Mouse (Mus musculus) embryonic facial prominence, embryonic 11.5 days (tissue): ENCODE results near the gene Tnni3k. TPM values are rescaled to one million over a fixed set of nuclear protein-coding genes. Genes with fewer than 3 reads are reported as not detected.

Source experiments
- ATAC-seq: fragments of 200-750 bp; cut with Nextera tagmentation; replicated peaks from 2 replicates; pipeline ENCODE4 v1.8.0; 2017; ENCODE audit warnings: low read depth; ENCODE audit not compliant: insufficient number of reproducible peaks, low FRiP score, low TSS enrichment
- DNase-seq: peaks from one replicate; pipeline ENCODE4 v3.0.0-alpha.2; 2015; ENCODE audit warnings: low spot score
- H3K27ac ChIP-seq: fragments of 300-500 bp; sonication (generic); replicated peaks from 2 replicates; pipeline ENCODE4 v1.5.1; 2014; ENCODE audit warnings: mild to moderate bottlenecking, low read depth, low read length, control low read depth
- H3K27me3 ChIP-seq: fragments of 300-500 bp; sonication (generic); 2 replicates; pipeline ENCODE4 v1.6.1; 2014; ENCODE audit warnings: mild to moderate bottlenecking, low read length, moderate library complexity, mixed read lengths; ENCODE audit not compliant: control insufficient read depth, insufficient read depth
- H3K36me3 ChIP-seq: fragments of 300-500 bp; sonication (generic); replicated peaks from 2 replicates; pipeline ENCODE4 v1.6.1; 2014; ENCODE audit warnings: low read depth, mild to moderate bottlenecking, low read length, moderate library complexity, mixed read lengths; ENCODE audit not compliant: control insufficient read depth, insufficient read depth
- H3K4me1 ChIP-seq: fragments of 300-500 bp; sonication (generic); 2 replicates; pipeline ENCODE4 v1.6.1; 2014; ENCODE audit warnings: low read length, mixed read lengths; ENCODE audit not compliant: control insufficient read depth, insufficient read depth
- H3K4me2 ChIP-seq: fragments of 300-500 bp; sonication (generic); 2 replicates; pipeline ENCODE4 v1.6.1; 2014; ENCODE audit warnings: low read depth, mild to moderate bottlenecking, control low read depth, low read length, moderate library complexity
- H3K4me3 ChIP-seq: fragments of 300-500 bp; sonication (generic); 2 replicates; pipeline ENCODE4 v1.5.1; 2014; ENCODE audit warnings: low read depth, low read length, control low read depth
- H3K9ac ChIP-seq: fragments of 300-500 bp; sonication (generic); replicated peaks from 2 replicates; pipeline ENCODE4 v1.6.1; 2014; ENCODE audit warnings: mild to moderate bottlenecking, control low read depth, low read length
- H3K9me3 ChIP-seq: fragments of 300-500 bp; sonication (generic); replicated peaks from 2 replicates; pipeline ENCODE4 v1.6.1; 2016; ENCODE audit warnings: mild to moderate bottlenecking, low read length, inconsistent platforms, mixed read lengths; ENCODE audit not compliant: control insufficient read depth
- WGBS: fragments of 180-500 bp; shearing (Covaris S2); extraction: QIAGEN DNeasy Blood & Tissue Kit; methylation state at CpG from one replicate; pipeline ENCODE4 v1.1.7; 2014; 5-methylcytosine and 5-hydroxymethylcytosine counted together
- polyA plus RNA-seq: library from polyadenylated mRNA; unstranded; fragments of >200 nt; fragmentation: Nextera tagmentation; extraction: Ambion mirVana; gene quantifications from 2 replicates; pipeline ENCODE4 v1.2.1, GENCODE M21; 2014

Tnni3k gene
- polyA plus RNA-seq, 1 experiment from 2014 or later, result not detected

GRCm38 (mm10) chr3:154927757-154928156 lies 127.5 kb downstream of the Tnni3k start:
- peak; percentile 69 for ATAC-seq
- DNase-seq, result peak; percentile 28
- Histone ChIP-seq H3K36me3 (no peaks in the 10 kb centered on the region), H3K4me1 (no peaks in the 10 kb centered on the region), H3K4me3 (no peak overlapping the region), H3K4me2 (no peak overlapping the region), H3K27me3 (no peaks in the 10 kb centered on the region), H3K27ac (no peak overlapping the region), H3K9ac (no peak overlapping the region), H3K9me3 (no peaks in the 10 kb centered on the region)
- WGBS, result 40% methylated on average over 8 of the region's 8 CpGs

DNA sequence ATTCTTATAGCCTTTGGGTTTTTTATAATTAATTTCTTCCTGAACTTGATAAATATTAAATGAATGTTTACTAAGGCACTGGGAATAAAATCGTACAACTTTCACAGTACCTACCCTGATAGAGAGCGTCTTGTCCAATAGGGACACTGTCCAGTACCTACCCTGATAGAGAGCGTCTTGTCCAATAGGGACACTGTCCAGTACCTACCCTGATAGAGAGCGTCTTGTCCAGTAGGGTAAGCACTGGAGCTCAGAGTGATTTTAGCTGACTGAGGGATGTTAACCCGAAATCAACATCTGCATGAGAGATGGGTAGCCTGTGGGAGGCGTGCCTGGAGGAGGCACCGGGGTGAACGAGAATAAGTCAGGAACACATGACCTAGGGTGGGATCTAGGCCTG lies 130.3 kb downstream of the Tnni3k start:
- no peaks in the 10 kb centered on the region for H3K27me3 ChIP-seq
- no peaks in the 10 kb centered on the region for H3K9me3 ChIP-seq
- no peak overlapping the region for H3K4me3 ChIP-seq
- no peak for ATAC-seq
- H3K4me1 ChIP-seq, result no peaks in the 10 kb centered on the region
- DNase-seq, result no peak
- no peak overlapping the region for H3K4me2 ChIP-seq
- no peak overlapping the region for H3K9ac ChIP-seq
- no peaks in the 10 kb centered on the region for H3K36me3 ChIP-seq
- H3K27ac ChIP-seq, result no peak overlapping the region
- WGBS, result 88% methylated on average over 8 of the region's 8 CpGs

DNA sequence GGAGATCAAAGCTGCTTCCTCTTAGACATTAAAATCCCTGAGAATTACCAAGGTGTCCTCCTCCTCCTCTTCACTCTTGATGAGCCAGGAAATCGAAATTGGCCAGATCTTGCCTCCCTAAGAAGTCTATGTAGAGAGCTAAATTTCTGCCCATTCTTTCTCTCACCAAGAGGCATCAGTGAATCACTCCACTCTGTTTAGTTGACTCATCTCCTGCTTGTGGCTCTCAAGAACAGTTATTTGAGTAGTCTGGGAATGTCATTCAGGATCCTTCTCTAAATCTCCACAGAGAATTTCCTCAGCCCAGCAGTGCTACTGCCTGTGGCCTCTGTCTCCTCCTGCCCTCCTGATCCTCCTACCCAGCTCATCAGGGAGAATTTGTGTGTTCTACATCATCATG lies 139.6 kb downstream of the Tnni3k start:
- DNase-seq (no peak), ATAC-seq (no peak)
- H3K27me3 ChIP-seq, result no peaks in the 10 kb centered on the region
- H3K4me2 ChIP-seq, result no peak overlapping the region
- H3K9me3 ChIP-seq, result no peaks in the 10 kb centered on the region
- no peaks in the 10 kb centered on the region for H3K36me3 ChIP-seq
- no peaks in the 10 kb centered on the region for H3K4me1 ChIP-seq
- H3K4me3 ChIP-seq, result no peak overlapping the region
- 69% methylated on average over 1 of the region's 1 CpGs for WGBS
- no peak overlapping the region for H3K9ac ChIP-seq
- H3K27ac ChIP-seq, result no peak overlapping the region

DNA sequence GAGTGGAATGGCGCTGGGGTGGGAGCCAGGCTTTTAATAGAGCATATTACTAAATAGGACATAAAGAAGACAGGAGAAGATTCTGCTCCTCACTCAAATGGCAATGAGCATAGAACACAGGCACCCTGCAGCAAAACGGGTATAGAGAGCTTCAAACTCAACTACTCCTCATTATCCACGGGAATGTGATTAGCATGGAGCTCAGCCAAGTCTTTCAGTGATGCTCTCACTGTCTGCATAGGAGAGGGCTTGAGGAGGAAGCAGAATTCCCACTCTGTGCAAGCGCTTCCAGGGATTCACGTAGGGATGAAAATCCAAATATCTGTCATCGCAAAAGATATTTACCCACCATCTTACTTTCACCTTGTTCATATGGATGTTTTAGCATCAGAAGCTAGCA lies 141.6 kb downstream of the Tnni3k start:
- Histone ChIP-seq H3K4me2 (no peak overlapping the region), H3K27ac (no peak overlapping the region), H3K9ac (no peak overlapping the region), H3K27me3 (no peaks in the 10 kb centered on the region), H3K4me3 (no peak overlapping the region), H3K36me3 (no peaks in the 10 kb centered on the region), H3K9me3 (no peaks in the 10 kb centered on the region), H3K4me1 (no peaks in the 10 kb centered on the region)
- no peak for ATAC-seq
- DNase-seq, result no peak
- WGBS, result 73% methylated on average over 6 of the region's 6 CpGs

DNA sequence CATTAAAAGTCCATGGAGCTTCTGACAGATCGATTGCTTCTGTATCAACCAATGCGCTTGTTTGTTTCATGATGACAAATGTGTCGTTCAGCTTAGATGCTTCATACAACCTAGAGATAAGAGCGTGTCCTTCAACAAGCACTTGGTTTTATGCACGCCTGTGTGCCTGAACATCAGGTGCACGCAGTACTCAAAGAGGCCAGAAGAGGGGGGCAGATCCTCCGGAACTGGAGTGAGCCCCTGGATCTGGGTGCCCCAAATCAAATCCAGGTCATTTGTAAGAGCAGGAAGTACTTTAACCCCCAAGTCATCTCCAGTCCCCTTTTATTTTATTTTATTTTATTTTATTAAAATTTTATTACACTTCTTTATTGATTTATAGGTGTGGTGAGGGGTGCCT lies 158.5 kb downstream of the Tnni3k start:
- no peak overlapping the region for H3K4me3 ChIP-seq
- H3K9me3 ChIP-seq, result no peaks in the 10 kb centered on the region
- H3K36me3 ChIP-seq, result no peaks in the 10 kb centered on the region
- no peak overlapping the region for H3K9ac ChIP-seq
- H3K27me3 ChIP-seq, result no peaks in the 10 kb centered on the region
- H3K4me1 ChIP-seq, result no peaks in the 10 kb centered on the region
- ATAC-seq, result no peak
- peak; percentile 14 for DNase-seq
- 73% methylated on average over 7 of the region's 7 CpGs for WGBS
- H3K4me2 ChIP-seq, result no peak overlapping the region
- H3K27ac ChIP-seq, result no peak overlapping the region

GRCm38 (mm10) chr3:154893225-154893624 lies 162.0 kb downstream of the Tnni3k start:
- Histone ChIP-seq H3K9me3 (no peaks in the 10 kb centered on the region), H3K27me3 (no peaks in the 10 kb centered on the region), H3K4me1 (no peaks in the 10 kb centered on the region), H3K9ac (no peak overlapping the region), H3K4me2 (no peak overlapping the region), H3K4me3 (no peak overlapping the region), H3K36me3 (no peaks in the 10 kb centered on the region), H3K27ac (no peak overlapping the region)
- DNase-seq (no peak), ATAC-seq (no peak)
- WGBS, result 89% methylated on average over 3 of the region's 3 CpGs

DNA sequence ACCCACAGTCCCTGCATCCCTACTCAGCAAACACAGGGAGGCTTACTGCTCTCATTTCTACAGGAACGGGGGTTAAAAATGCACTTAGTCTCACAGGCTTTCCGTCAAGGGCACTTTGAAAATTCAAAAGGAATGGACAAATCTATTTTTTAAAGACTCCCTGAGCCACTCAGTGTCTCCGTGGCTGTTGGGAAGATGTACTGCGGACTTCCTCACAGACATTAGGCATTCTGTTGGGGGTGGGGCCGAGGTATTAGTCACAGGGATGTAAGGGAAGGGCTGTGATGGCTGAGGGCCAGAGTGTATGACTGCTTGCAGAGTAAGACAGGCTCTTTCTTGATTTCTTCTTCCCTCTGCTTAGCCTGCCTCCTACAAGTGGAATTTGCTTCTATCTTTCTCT lies 169.8 kb downstream of the Tnni3k start:
- H3K27ac ChIP-seq, result no peak overlapping the region
- 37% methylated on average over 5 of the region's 5 CpGs for WGBS
- H3K36me3 ChIP-seq, result no peaks in the 10 kb centered on the region
- no peak overlapping the region for H3K4me3 ChIP-seq
- no peak overlapping the region for H3K4me2 ChIP-seq
- DNase-seq (no peak), ATAC-seq (no peak)
- H3K9ac ChIP-seq, result no peak overlapping the region
- no peaks in the 10 kb centered on the region for H3K27me3 ChIP-seq
- H3K9me3 ChIP-seq, result no peaks in the 10 kb centered on the region
- H3K4me1 ChIP-seq, result no peaks in the 10 kb centered on the region

- H3K4me3 ChIP-seq, result no peak overlapping the region
- H3K4me1 ChIP-seq, result no peaks in the 10 kb centered on the region
- H3K27me3 ChIP-seq, result no peaks in the 10 kb centered on the region
- DNase-seq (no peak), ATAC-seq (no peak; the same call in 1 of the 2 replicates)
- no peaks in the 10 kb centered on the region for H3K9me3 ChIP-seq
- no peak overlapping the region for H3K4me2 ChIP-seq
- no peak overlapping the region for H3K27ac ChIP-seq
- H3K36me3 ChIP-seq, result no peaks in the 10 kb centered on the region
- no peak overlapping the region for H3K9ac ChIP-seq
- 48% methylated on average over 5 of the region's 5 CpGs for WGBS
Observed at GRCm38 (mm10) chr3:154885048-154885447, 170.2 kb downstream of the Tnni3k start.
